Mouse (Mus musculus) MN1 (cell line): Measurements from ENCODE around the gene Skida1.

ENCODE experiments used
- DNase-seq: peaks from one replicate; pipeline ENCODE4 v3.0.0-alpha.2; 2016; ENCODE audit warnings: low spot score

The Skida1 gene

DNA sequence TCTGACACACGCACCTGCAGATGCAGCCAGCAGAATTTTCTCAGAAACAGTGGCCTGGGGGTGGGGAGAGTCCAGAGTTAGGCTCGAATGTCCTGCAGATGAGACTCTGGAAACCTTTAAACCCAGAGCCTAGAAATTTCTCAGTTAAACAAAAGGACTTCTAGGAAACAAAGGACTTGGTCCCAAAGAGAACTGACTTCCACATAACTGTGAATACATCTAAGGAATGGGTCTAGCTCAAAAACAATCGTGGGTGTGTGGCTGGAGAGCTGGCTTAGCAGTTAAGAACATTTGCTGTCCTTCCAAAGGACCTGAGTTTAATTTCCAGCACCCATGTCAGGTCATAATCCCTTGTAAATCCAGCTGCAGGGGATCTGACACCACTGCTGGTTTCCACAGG, 33.3 kb downstream of the Skida1 start:
- DNase-seq = no peak

DNA sequence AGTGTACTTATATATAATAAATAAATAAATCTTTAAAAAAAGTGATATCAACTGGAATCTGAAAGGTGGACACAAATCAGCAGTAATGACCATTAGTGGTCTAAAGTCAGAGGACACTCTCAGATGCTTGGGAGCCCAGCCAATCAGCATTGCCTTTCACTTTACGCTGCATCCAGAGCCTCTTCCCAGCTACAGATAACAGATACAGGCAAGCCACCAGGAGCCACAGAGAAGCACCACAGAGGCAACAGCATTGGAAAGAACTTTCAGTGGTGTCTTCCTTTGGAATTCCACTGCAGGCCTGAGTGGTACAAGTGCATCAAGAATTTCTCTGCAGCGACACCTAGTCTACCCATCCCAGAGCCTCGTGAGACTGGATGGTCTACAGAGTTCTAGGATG, 36.0 kb downstream of the Skida1 start:
- no peak for DNase-seq

DNA sequence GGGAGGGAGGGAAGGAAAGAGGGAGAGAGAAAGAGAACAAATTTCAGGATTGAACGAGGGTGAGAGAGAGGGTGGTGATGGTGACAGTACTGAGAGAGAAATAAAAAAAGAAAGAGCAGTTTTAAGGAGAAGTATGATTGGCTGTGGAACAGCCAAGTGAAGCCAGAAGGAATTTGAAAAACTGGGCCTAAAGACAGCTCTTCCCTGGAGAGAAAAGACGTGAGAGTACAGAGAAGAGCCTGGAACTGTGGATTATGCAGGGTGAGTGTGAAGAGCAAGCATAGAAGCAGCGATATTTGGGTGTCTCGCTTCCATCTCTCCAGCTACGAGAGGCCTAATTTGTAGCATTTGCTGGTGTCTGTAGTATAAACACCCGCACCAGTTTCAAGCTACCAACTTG, 37.6 kb downstream of the Skida1 start:
- DNase-seq = no peak

DNA sequence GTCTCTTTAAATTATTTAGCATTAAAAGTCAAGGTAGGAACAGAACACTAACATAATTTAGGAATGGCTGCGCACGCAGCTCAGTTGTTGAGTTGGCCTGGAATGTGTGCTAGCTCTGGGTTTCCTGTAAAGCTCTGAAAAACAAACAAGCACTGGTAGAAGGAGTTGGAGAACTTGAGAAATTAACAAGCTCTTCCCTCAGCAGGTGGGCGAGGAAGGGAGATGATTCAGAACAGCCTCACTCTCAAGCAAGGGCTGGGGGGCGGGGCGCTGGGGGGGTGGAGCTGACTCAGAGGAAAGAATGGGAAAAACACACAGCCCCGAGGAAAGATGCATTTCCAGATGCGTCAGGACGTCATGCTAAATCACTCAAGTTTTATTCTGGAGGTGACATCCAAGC, 43.7 kb downstream of the Skida1 start:
- DNase-seq = no peak

DNA sequence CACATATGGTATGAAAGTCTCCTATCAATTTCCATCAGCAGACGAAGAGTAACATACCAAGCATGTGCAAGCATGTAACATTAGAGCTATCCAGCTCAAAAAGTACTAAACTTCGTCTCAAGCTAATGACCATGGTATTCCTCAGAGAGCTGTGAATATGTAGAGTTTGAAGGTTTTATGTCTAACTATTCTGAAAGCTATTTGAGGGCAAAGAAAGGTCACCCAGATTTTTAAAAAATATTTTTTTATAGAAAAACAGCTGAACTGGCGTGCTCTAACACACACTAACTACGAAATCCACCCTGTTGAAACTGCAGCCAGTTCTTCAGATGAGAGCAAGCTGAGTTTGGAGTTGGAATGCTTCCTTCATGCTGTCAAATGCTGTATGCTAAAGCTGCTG, 44.6 kb downstream of the Skida1 start:
- no peak for DNase-seq

DNA sequence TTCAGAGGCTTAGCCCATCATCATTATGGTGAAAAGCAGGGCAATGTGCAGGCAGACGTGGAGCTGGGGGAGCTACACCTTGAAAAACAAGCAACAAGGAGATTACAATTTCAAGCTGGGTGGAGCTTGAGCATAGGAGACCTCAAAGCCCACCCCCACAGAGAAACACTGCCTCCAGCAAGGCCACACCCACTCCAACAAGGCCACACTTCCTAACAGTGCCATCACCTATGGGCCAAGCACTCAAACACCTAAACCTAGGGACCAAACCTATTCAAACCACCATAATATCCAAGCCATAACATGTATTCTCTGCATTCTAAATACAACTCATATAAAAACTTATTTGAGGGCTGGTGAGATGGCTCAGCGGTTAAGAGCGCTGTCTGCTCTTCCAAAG, 46.5 kb downstream of the Skida1 start:
- no peak for DNase-seq

DNA sequence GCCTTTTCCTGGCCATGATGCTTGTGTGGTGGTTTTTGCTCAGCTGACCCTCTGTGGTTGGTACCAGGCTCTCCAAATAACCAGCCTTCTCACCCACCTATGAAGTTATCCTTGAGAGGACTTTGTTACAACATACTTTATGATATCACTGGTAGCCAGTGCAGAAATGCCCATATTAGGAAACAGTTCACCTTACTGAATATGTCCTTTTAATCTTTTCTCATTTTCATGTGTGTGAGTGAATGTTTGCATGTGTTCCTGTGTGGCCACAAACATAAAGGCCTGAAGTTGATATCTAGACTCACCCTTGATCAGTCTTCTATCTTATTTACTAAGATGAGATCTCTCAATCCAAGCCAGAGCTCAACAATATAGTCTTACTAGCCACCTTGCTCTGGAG, 52.0 kb downstream of the Skida1 start, which contains the start of gene H2al2a:
Gene H2al2a (minus strand): TSS at position 101 of the 400 bp plus-strand sequence.
- DNase-seq = no peak
